8 mouse cellular contexts compared by ENCODE assay signal in the genomic region with DNA sequence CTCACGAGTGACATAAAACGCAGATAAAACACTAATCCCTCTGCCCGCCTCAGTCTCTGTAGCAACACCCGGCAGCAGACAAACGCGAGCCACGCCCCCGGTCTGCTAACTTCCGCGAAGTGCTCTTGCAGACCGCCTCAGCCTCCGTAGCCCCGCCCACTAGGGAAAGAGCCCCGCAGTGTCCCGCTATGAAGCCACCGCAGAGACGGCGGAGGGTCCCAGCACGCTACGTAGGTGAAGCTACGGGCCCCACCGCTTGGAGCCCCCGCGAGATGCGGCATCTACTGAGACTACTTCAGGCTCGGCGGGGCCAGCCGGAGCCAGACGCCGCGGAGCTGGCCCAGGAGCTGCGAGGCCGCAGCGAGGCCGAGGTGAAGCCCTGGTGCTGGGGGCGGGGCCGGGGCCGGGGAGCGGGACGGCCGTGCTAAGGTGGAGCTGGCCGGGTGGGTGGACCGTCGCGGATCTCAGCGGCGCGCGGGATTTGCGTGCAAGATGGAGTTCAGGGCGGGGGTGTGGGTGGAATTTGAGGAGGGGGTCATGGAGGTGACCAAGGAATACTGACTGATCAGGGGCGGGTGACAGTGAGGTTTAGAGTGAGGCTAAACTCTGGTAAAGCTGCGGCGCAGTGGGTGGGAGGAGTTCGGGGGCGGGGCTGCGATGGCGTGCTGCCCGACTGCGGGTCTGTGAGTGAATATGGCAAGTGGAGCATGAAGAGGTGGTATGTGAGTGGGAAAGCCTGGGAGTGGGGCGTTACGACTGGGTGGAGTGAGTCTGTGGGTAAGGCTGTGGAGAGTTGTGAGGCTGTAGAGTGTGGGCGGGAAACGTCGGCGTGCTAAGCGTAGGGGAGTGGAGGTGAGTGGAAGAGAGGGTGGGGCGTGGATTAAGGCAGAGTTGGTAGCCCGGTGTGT. TPM values are rescaled to one million over a fixed set of nuclear protein-coding genes. Genes with fewer than 3 reads are reported as not detected.
DNase-seq lines count a peak whose midpoint lies in the region; ATAC-seq and TF ChIP-seq lines count a peak whose summit lies in the region.

A gene (plus strand): TSS at position 147 of the 908 bp plus-strand sequence.

- TF ChIP-seq POLR2A in bone marrow, adult 2 months (IDR thresholded peaks at IDR 0.05; ENCODE audit: borderline replicate concordance, control insufficient read depth, low read depth, low read length) = no peak

- peak within 1 kb of the TSS; percentile 78 for H3K4me2 ChIP-seq in embryonic facial prominence, embryonic 15.5 days (replicated peaks)
- peak within 1 kb of the TSS; percentile 81 for H3K4me2 ChIP-seq in kidney, embryonic 15.5 days

- ATAC-seq in embryonic facial prominence, embryonic 15.5 days (ENCODE audit: insufficient number of reproducible peaks, low FRiP score, low TSS enrichment, low read depth) = peak; percentile 91
- peak; percentile 90 for ATAC-seq in kidney, embryonic 15.5 days (replicated peaks; ENCODE audit: low FRiP score)
- ATAC-seq in monocyte, adult 5-6 weeks (replicated peaks; ENCODE audit: insufficient number of reproducible peaks, low FRiP score, low TSS enrichment, poor library complexity, severe bottlenecking) = peak; percentile 79

- H3K36me3 ChIP-seq in embryonic facial prominence, embryonic 15.5 days = peaks cover 25% of the 10 kb centered on the region
- H3K36me3 ChIP-seq in kidney, embryonic 15.5 days = peaks cover 31% of the 10 kb centered on the region

- H3K4me1 ChIP-seq in bone marrow, adult 2 months (ENCODE audit: control insufficient read depth, insufficient read depth, low read length) = peaks cover 2% of the 10 kb centered on the region; the same call in 1 of the 2 replicates
- peaks cover 45% of the 10 kb centered on the region for H3K4me1 ChIP-seq in embryonic facial prominence, embryonic 15.5 days
- peaks cover 60% of the 10 kb centered on the region for H3K4me1 ChIP-seq in kidney, embryonic 15.5 days

- H3K9me3 ChIP-seq in embryonic facial prominence, embryonic 15.5 days (replicated peaks) = no peaks in the 10 kb centered on the region
- H3K9me3 ChIP-seq in kidney, embryonic 15.5 days (replicated peaks) = no peaks in the 10 kb centered on the region

- WGBS in bone marrow, adult 2 months = under 1% methylated on average over 69 of the region's 69 CpGs
- under 1% methylated on average over 69 of the region's 69 CpGs for WGBS in embryonic facial prominence, embryonic 15.5 days
- under 1% methylated on average over 69 of the region's 69 CpGs for WGBS in kidney, embryonic 15.5 days

- no peaks in the 10 kb centered on the region for H3K27me3 ChIP-seq in embryonic facial prominence, embryonic 15.5 days
- H3K27me3 ChIP-seq in kidney, embryonic 15.5 days = no peaks in the 10 kb centered on the region

- peak within 1 kb of the TSS; percentile 76 for H3K4me3 ChIP-seq in bone marrow, adult 2 months (replicated peaks; ENCODE audit: control insufficient read depth, low read depth, low read length)
- H3K4me3 ChIP-seq in embryonic facial prominence, embryonic 15.5 days (replicated peaks) = peak within 1 kb of the TSS; percentile 100
- H3K4me3 ChIP-seq in kidney, embryonic 15.5 days (replicated peaks) = peak within 1 kb of the TSS; percentile 94

- H3K27ac ChIP-seq in bone marrow, adult 2 months (ENCODE audit: control insufficient read depth, insufficient read depth, low read depth, low read length, poor library complexity) = peak within 1 kb of the TSS; percentile 85
- peak within 1 kb of the TSS; percentile 93 for H3K27ac ChIP-seq in embryonic facial prominence, embryonic 15.5 days (replicated peaks)
- H3K27ac ChIP-seq in kidney, embryonic 15.5 days = peak within 1 kb of the TSS; percentile 97

- H3K9ac ChIP-seq in embryonic facial prominence, embryonic 15.5 days = peak within 1 kb of the TSS; percentile 99
- peak within 1 kb of the TSS; percentile 97 for H3K9ac ChIP-seq in kidney, embryonic 15.5 days

- DNase-seq in 416B (ENCODE audit: low read depth) (peak; percentile 94), liver (peak; percentile 98)
- DNase-seq in heart, adult 9 months (ENCODE audit: low spot score in 2 of 2) = peak; percentile 94 to 96
- DNase-seq in spleen, postnatal 4 days (ENCODE audit: low spot score in 2 of 2) = peak; percentile 95 to 98

- peak; percentile 7; the same call in 1 of the 2 replicates for TF ChIP-seq CTCF in bone marrow, adult 2 months (IDR thresholded peaks at IDR 0.05; ENCODE audit: control insufficient read depth, insufficient read depth, low read length)

RNA-seq across cellular contexts. Expression of the gene that starts here (rescaled TPM):
- polyA plus RNA-seq in bone marrow, adult 2 months (2011; ENCODE audit: insufficient read depth, insufficient read length, low replicate concordance, missing spikeins) = 6.0 and 14.2 TPM in 2 replicates
- 58.6 and 59.9 TPM in 2 replicates for polyA plus RNA-seq in embryonic facial prominence, embryonic 15.5 days (2015; fragmentation: Nextera tagmentation; extraction: Ambion mirVana)
- 56.1 and 62.9 TPM in 2 replicates for polyA plus RNA-seq in kidney, embryonic 15.5 days (2015; fragmentation: Nextera tagmentation; extraction: Ambion mirVana)
- total RNA-seq in monocyte, adult 5-6 weeks (2017) = 4.6 to 7.5 TPM (median 6.2 TPM) in 3 replicates

Comparison
In these comparisons a context has a peak if more than half of its experiments do, and no peak if none do; other contexts are left out.
1. Peak in every context shown above with its lines: DNase-seq, ATAC-seq, H3K4me3 ChIP-seq and H3K27ac ChIP-seq.